Mouse (Mus musculus) limb, embryonic 15.5 days (tissue): ENCODE results near the gene Bcl10. TPM values are rescaled to one million over a fixed set of nuclear protein-coding genes. Genes with fewer than 3 reads are reported as not detected.

Experiments used
- ATAC-seq: fragments of 200-750 bp; cut with Nextera tagmentation; 2 replicates; pipeline ENCODE4 v1.8.0; 2017; ENCODE audit warnings: low read depth, moderate TSS enrichment; ENCODE audit not compliant: insufficient number of reproducible peaks, low FRiP score, low TSS enrichment
- H3K27ac ChIP-seq: fragments of 300-500 bp; sonication (generic); 2 replicates; pipeline ENCODE4 v1.5.1; 2015; ENCODE audit warnings: moderate library complexity, mild to moderate bottlenecking, inconsistent platforms
- H3K27me3 ChIP-seq: fragments of 300-500 bp; sonication (generic); 2 replicates; pipeline ENCODE4 v1.6.1; 2015; ENCODE audit warnings: inconsistent platforms
- H3K36me3 ChIP-seq: fragments of 300-500 bp; sonication (generic); 2 replicates; pipeline ENCODE4 v1.6.1; 2015; ENCODE audit warnings: inconsistent platforms
- H3K4me1 ChIP-seq: fragments of 300-500 bp; sonication (generic); 2 replicates; pipeline ENCODE4 v1.6.1; 2015; ENCODE audit warnings: inconsistent platforms
- H3K4me2 ChIP-seq: fragments of 300-500 bp; sonication (generic); 2 replicates; pipeline ENCODE4 v1.6.1; 2015; ENCODE audit warnings: mild to moderate bottlenecking, inconsistent platforms
- H3K4me3 ChIP-seq: fragments of 300-500 bp; sonication (generic); 2 replicates; pipeline ENCODE4 v1.5.1; 2015; ENCODE audit warnings: mild to moderate bottlenecking, inconsistent platforms
- H3K9ac ChIP-seq: fragments of 300-500 bp; sonication (generic); 2 replicates; pipeline ENCODE4 v1.6.1; 2015; ENCODE audit warnings: inconsistent platforms
- H3K9me3 ChIP-seq: fragments of 300-500 bp; sonication (generic); 2 replicates; pipeline ENCODE4 v1.6.1; 2016; ENCODE audit warnings: inconsistent platforms
- WGBS: fragments of 180-500 bp; shearing (Covaris S2); methylation state at CpG from one replicate; pipeline ENCODE4 v1.1.7; 2015; 5-methylcytosine and 5-hydroxymethylcytosine counted together
- polyA plus RNA-seq: library from polyadenylated mRNA; unstranded; fragments of >200 nt; fragmentation: Nextera tagmentation; extraction: Ambion mirVana; gene quantifications from 2 replicates; pipeline ENCODE4 v1.2.1, GENCODE M21; 2015

Bcl10 gene
- polyA plus RNA-seq, 1 experiment from 2014 or later: 50.2 TPM

- no peak overlapping the region for H3K27ac ChIP-seq
- no peaks in the 10 kb centered on the region for H3K4me1 ChIP-seq
- H3K27me3 ChIP-seq: no peaks in the 10 kb centered on the region
- no peaks in the 10 kb centered on the region for H3K36me3 ChIP-seq
- no peak overlapping the region for H3K9ac ChIP-seq
- WGBS: 80% methylated on average over 4 of the region's 4 CpGs
- H3K9me3 ChIP-seq: 0 out of 2 replicates have a peak, but pooled peaks cover 10% of the 10 kb centered on the region
- no peak overlapping the region for H3K4me2 ChIP-seq
- H3K4me3 ChIP-seq: no peak overlapping the region
- ATAC-seq: no peak
These were observed 5.8 kb upstream of the Bcl10 start for GRCm38 (mm10) chr3:145916826-145917225.

GRCm38 (mm10) chr3:145922971-145923370 is 367 bp downstream of the Bcl10 start:
- Histone ChIP-seq H3K27me3 (no peaks in the 10 kb centered on the region), H3K4me2 (no peak overlapping the region), H3K4me3 (no peak overlapping the region), H3K9ac (no peak overlapping the region), H3K36me3 (peaks cover 7% of the 10 kb centered on the region), H3K4me1 (peaks cover 15% of the 10 kb centered on the region), H3K9me3 (0 out of 2 replicates have a peak, but pooled peaks cover 10% of the 10 kb centered on the region), H3K27ac (peak overlapping the region; percentile 90)
- WGBS: 65% methylated on average over 3 of the region's 3 CpGs
- ATAC-seq: no peak

- Histone ChIP-seq H3K9me3 (0 out of 2 replicates have a peak, but pooled peaks cover under 1% of the 10 kb centered on the region), H3K36me3 (peaks cover 9% of the 10 kb centered on the region), H3K27ac (peak overlapping the region; percentile 95), H3K4me3 (peak overlapping the region; percentile 84), H3K9ac (peak overlapping the region; percentile 90), H3K4me1 (peaks cover 15% of the 10 kb centered on the region), H3K27me3 (no peaks in the 10 kb centered on the region), H3K4me2 (peak overlapping the region; percentile 59)
- WGBS: 0% methylated on average over 57 of the region's 58 CpGs
- ATAC-seq: peak; percentile 99
These were observed 1.4 kb downstream of the Bcl10 start for GRCm38 (mm10) chr3:145923874-145924577.

- Histone ChIP-seq H3K27me3 (no peaks in the 10 kb centered on the region), H3K36me3 (peaks cover 9% of the 10 kb centered on the region), H3K4me2 (peak overlapping the region; percentile 59)
These were observed 2.2 kb downstream of the Bcl10 start for GRCm38 (mm10) chr3:145924649-145925337.

GRCm38 (mm10) chr3:145925506-145925905 is 2.9 kb downstream of the Bcl10 start:
- Histone ChIP-seq H3K9me3 (no peaks in the 10 kb centered on the region), H3K36me3 (peaks cover 11% of the 10 kb centered on the region), H3K4me2 (peak overlapping the region; percentile 59), H3K27me3 (no peaks in the 10 kb centered on the region), H3K4me1 (peaks cover 15% of the 10 kb centered on the region), H3K9ac (no peak overlapping the region), H3K27ac (no peak overlapping the region), H3K4me3 (peak overlapping the region; percentile 84)
- WGBS: 60% methylated on average over 5 of the region's 5 CpGs
- ATAC-seq: no peak

More at GRCm38 (mm10) chr3:145924649-145925337, 2.2 kb downstream of the Bcl10 start:
- H3K9me3 ChIP-seq: no peaks in the 10 kb centered on the region
- H3K9ac ChIP-seq: peak overlapping the region; percentile 90
- WGBS: 3% methylated on average over 39 of the region's 39 CpGs
- peak overlapping the region; percentile 84 for H3K4me3 ChIP-seq
- peaks cover 15% of the 10 kb centered on the region for H3K4me1 ChIP-seq
- ATAC-seq: no peak
- peak overlapping the region; percentile 95 for H3K27ac ChIP-seq

- Histone ChIP-seq H3K36me3 (peaks cover 42% of the 10 kb centered on the region), H3K27ac (no peak overlapping the region), H3K9me3 (no peaks in the 10 kb centered on the region), H3K27me3 (no peaks in the 10 kb centered on the region), H3K4me2 (no peak overlapping the region), H3K9ac (no peak overlapping the region), H3K4me3 (no peak overlapping the region), H3K4me1 (peaks cover 13% of the 10 kb centered on the region)
- no peak for ATAC-seq
- WGBS: 34% methylated on average over 7 of the region's 7 CpGs
These were observed 7.2 kb downstream of the Bcl10 start for GRCm38 (mm10) chr3:145929525-145930400.

GRCm38 (mm10) chr3:145933845-145934244 is 11.2 kb downstream of the Bcl10 start:
- Histone ChIP-seq H3K27ac (no peak overlapping the region), H3K4me3 (no peak overlapping the region), H3K36me3 (peaks cover 33% of the 10 kb centered on the region), H3K9me3 (no peaks in the 10 kb centered on the region), H3K4me2 (no peak overlapping the region), H3K4me1 (peaks cover 8% of the 10 kb centered on the region), H3K27me3 (no peaks in the 10 kb centered on the region), H3K9ac (no peak overlapping the region)
- 77% methylated on average over 9 of the region's 9 CpGs for WGBS
- ATAC-seq: no peak

GRCm38 (mm10) chr3:145937505-145938404 is 15.2 kb downstream of the Bcl10 start, which contains the start of gene 2410004B18Rik:
Gene 2410004B18Rik, plus strand, starts transcription at chr3:145938014.
- peak within 1 kb of the TSS; percentile 80 for H3K9ac ChIP-seq
- ATAC-seq: peak; percentile 87
- WGBS: under 1% methylated on average over 68 of the region's 70 CpGs
- H3K36me3 ChIP-seq: peaks cover 28% of the 10 kb centered on the region
- peak within 1 kb of the TSS; percentile 56 for H3K4me2 ChIP-seq
- H3K4me3 ChIP-seq: peak within 1 kb of the TSS; percentile 98
- no peaks in the 10 kb centered on the region for H3K9me3 ChIP-seq
- peaks cover 22% of the 10 kb centered on the region for H3K4me1 ChIP-seq
- peak within 1 kb of the TSS; percentile 71 for H3K27ac ChIP-seq
- no peaks in the 10 kb centered on the region for H3K27me3 ChIP-seq

GRCm38 (mm10) chr3:145938405-145939349 is 16.1 kb downstream of the Bcl10 start:
- Histone ChIP-seq H3K4me3 (peak overlapping the region; percentile 98), H3K36me3 (peaks cover 27% of the 10 kb centered on the region), H3K27ac (peak overlapping the region; percentile 71), H3K27me3 (no peaks in the 10 kb centered on the region), H3K4me1 (peaks cover 22% of the 10 kb centered on the region), H3K9me3 (no peaks in the 10 kb centered on the region), H3K9ac (peak overlapping the region; percentile 80), H3K4me2 (peak overlapping the region; percentile 56)
- ATAC-seq: no peak
- 21% methylated on average over 48 of the region's 50 CpGs for WGBS

- Histone ChIP-seq H3K4me2 (peak overlapping the region; percentile 56), H3K4me1 (peaks cover 22% of the 10 kb centered on the region), H3K27ac (no peak overlapping the region), H3K4me3 (peak overlapping the region; percentile 98; the same call in 1 of the 2 replicates), H3K27me3 (no peaks in the 10 kb centered on the region), H3K36me3 (peaks cover 31% of the 10 kb centered on the region), H3K9me3 (no peaks in the 10 kb centered on the region), H3K9ac (no peak overlapping the region)
- no peak for ATAC-seq
- WGBS: 82% methylated on average over 12 of the region's 12 CpGs
These were observed 16.8 kb downstream of the Bcl10 start for GRCm38 (mm10) chr3:145939402-145939801.
